ENCODE assay signal across 41 mouse cellular contexts in the genomic region with DNA sequence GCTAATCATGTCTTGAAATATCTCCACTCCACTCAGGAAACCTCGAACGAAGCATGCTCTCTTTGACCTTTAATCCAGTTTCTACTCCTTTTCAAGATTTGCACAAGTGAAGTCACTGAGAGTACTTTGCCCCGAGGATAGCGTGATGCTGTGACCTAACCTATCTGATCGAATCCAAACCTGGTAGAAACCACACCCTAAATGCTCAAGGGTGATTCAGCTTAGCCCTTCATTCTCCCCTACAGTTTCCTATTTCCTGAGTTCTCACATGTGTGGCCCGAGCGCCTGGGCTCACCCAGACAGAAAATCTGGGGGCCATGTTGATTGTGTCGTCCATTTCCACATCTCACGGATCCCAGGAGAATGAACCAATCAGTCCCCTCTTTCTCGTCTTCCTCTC. TPM values are rescaled to one million over a fixed set of nuclear protein-coding genes. Genes with fewer than 3 reads are reported as not detected.
DNase-seq lines count a peak whose midpoint lies in the region; ATAC-seq and TF ChIP-seq lines count a peak whose summit lies in the region.
"Had no signal": no experiment of that assay in that cellular context is flagged by ENCODE, and none has a peak within 500 bp of the region (broad histone marks: within the 10 kb centered on the region; RNA-seq: fewer than 3 reads in every experiment).

No protein-coding gene starts in this region.

- TF ChIP-seq POLR2A in small intestine, adult 2 months (IDR thresholded peaks at IDR 0.05; ENCODE audit: low read depth, low read length), result no peak

- peak overlapping the region; percentile 64; the same call in 1 of the 2 replicates for H3K27ac ChIP-seq in liver, postnatal 0 days (ENCODE audit: low read depth)
- no peak overlapping the region for H3K27ac ChIP-seq in intestine, embryonic 15.5 days
- H3K27ac ChIP-seq in small intestine, adult 2 months (ENCODE audit: insufficient read depth, low read depth, low read length), result peak overlapping the region; percentile 81; the same call in 1 of the 2 replicates
- no peak overlapping the region for H3K27ac ChIP-seq in hindbrain, postnatal 0 days
- H3K27ac ChIP-seq: embryonic facial prominence, embryonic 10.5 days; embryonic facial prominence, embryonic 15.5 days; forebrain, embryonic 13.5 days; heart, adult 2 months; hindbrain, embryonic 10.5 days; hindbrain, embryonic 15.5 days; limb, embryonic 13.5 days; liver, embryonic 14.5 days; midbrain, embryonic 10.5 days had no signal

- peak; percentile 62 for TF ChIP-seq EP300 in liver, postnatal 0 days (IDR thresholded peaks at IDR 0.05; ENCODE audit: low read depth)

- no peak for DNase-seq in liver, postnatal 0 days
- DNase-seq in liver, result no peak
- no peak for DNase-seq in right cerebral cortex, adult 2 months (ENCODE audit: low spot score in 2 of 2)
- DNase-seq in hindbrain, postnatal 0 days (ENCODE audit: low spot score), result no peak
- DNase-seq: adrenal gland, adult 8-10 months; cerebellum, adult 2 months; cerebellum, postnatal 14 days; gastrocnemius, postnatal 14 days; heart, adult 2 months; heart, postnatal 14 days; kidney, postnatal 25 days; lung, embryonic 14.5 days; lung, postnatal 14 days; retina, postnatal 1 day; thymus, postnatal 4 days had no signal

- H3K36me3 ChIP-seq in liver, postnatal 0 days (replicated peaks; ENCODE audit: insufficient read depth, low read length), result no peaks in the 10 kb centered on the region
- H3K36me3 ChIP-seq in intestine, embryonic 15.5 days, result no peaks in the 10 kb centered on the region
- H3K36me3 ChIP-seq in small intestine, adult 2 months (ENCODE audit: control insufficient read depth, insufficient read depth, low read length), result no peaks in the 10 kb centered on the region
- no peaks in the 10 kb centered on the region for H3K36me3 ChIP-seq in hindbrain, postnatal 0 days (ENCODE audit: insufficient read depth, low read length)
- H3K36me3 ChIP-seq: embryonic facial prominence, embryonic 10.5 days; embryonic facial prominence, embryonic 15.5 days; hindbrain, embryonic 10.5 days; hindbrain, embryonic 15.5 days; kidney, embryonic 15.5 days; limb, embryonic 13.5 days; midbrain, embryonic 10.5 days had no signal

- TF ChIP-seq CTCF in liver, postnatal 0 days (IDR thresholded peaks at IDR 0.05; ENCODE audit: low read depth), result no peak
- no peak for TF ChIP-seq CTCF in small intestine, adult 2 months (IDR thresholded peaks at IDR 0.05; ENCODE audit: extremely low read depth, insufficient read length, insufficient replicate concordance, low read depth, low read length)
- no peak for TF ChIP-seq CTCF in hindbrain, postnatal 0 days (IDR thresholded peaks at IDR 0.05; ENCODE audit: low read depth)

- H3K4me1 ChIP-seq in liver, postnatal 0 days (ENCODE audit: insufficient read depth), result peaks cover 15% of the 10 kb centered on the region
- H3K4me1 ChIP-seq in intestine, embryonic 15.5 days (replicated peaks), result 0 out of 2 replicates have a peak, but pooled peaks cover 4% of the 10 kb centered on the region
- H3K4me1 ChIP-seq in small intestine, adult 2 months (ENCODE audit: control insufficient read depth, insufficient read depth, insufficient read length, low read length), result peaks cover 17% of the 10 kb centered on the region; the same call in 1 of the 2 replicates
- H3K4me1 ChIP-seq in hindbrain, postnatal 0 days (ENCODE audit: insufficient read depth, low read length), result 0 out of 2 replicates have a peak, but pooled peaks cover 3% of the 10 kb centered on the region
- H3K4me1 ChIP-seq: embryonic facial prominence, embryonic 10.5 days; embryonic facial prominence, embryonic 15.5 days; hindbrain, embryonic 10.5 days had no signal

- 61% methylated on average over 10 of the region's 10 CpGs for WGBS in liver, postnatal 0 days (ENCODE audit: insufficient replicate concordance)
- 72% methylated on average over 10 of the region's 10 CpGs for WGBS in intestine, embryonic 15.5 days
- 49% methylated on average over 10 of the region's 10 CpGs for WGBS in small intestine, adult 2 months
- 89% methylated on average over 10 of the region's 10 CpGs for WGBS in hindbrain, postnatal 0 days

- no peaks in the 10 kb centered on the region for H3K27me3 ChIP-seq in liver, postnatal 0 days (ENCODE audit: insufficient read depth, low read length)
- H3K27me3 ChIP-seq in intestine, embryonic 15.5 days (replicated peaks), result no peaks in the 10 kb centered on the region
- H3K27me3 ChIP-seq in small intestine, adult 2 months (ENCODE audit: control insufficient read depth, insufficient read depth, low read length), result no peaks in the 10 kb centered on the region
- H3K27me3 ChIP-seq in hindbrain, postnatal 0 days (ENCODE audit: insufficient read depth, low read length), result no peaks in the 10 kb centered on the region
- H3K27me3 ChIP-seq: CH12.LX; embryonic facial prominence, embryonic 15.5 days; forebrain, embryonic 13.5 days; hindbrain, embryonic 15.5 days; kidney, embryonic 15.5 days had no signal

- H3K4me2 ChIP-seq in liver, postnatal 0 days (ENCODE audit: low read depth, low read length), result no peak overlapping the region
- H3K4me2 ChIP-seq in intestine, embryonic 15.5 days (replicated peaks), result no peak overlapping the region
- H3K4me2 ChIP-seq in hindbrain, postnatal 0 days (ENCODE audit: low read depth, low read length), result no peak overlapping the region
- H3K4me2 ChIP-seq: embryonic facial prominence, embryonic 15.5 days; forebrain, embryonic 13.5 days; hindbrain, embryonic 15.5 days; kidney, embryonic 15.5 days; limb, embryonic 13.5 days; lung, embryonic 14.5 days had no signal

- no peak overlapping the region for H3K9ac ChIP-seq in liver, postnatal 0 days (replicated peaks)
- no peak overlapping the region for H3K9ac ChIP-seq in intestine, embryonic 15.5 days
- H3K9ac ChIP-seq in hindbrain, postnatal 0 days (replicated peaks; ENCODE audit: low read length), result no peak overlapping the region
- H3K9ac ChIP-seq: embryonic facial prominence, embryonic 15.5 days; forebrain, embryonic 13.5 days; hindbrain, embryonic 15.5 days; kidney, embryonic 15.5 days; limb, embryonic 13.5 days; liver, embryonic 14.5 days; lung, embryonic 14.5 days had no signal

- no peaks in the 10 kb centered on the region for H3K9me3 ChIP-seq in liver, postnatal 0 days (ENCODE audit: low read length)
- no peaks in the 10 kb centered on the region for H3K9me3 ChIP-seq in intestine, embryonic 15.5 days
- no peaks in the 10 kb centered on the region for H3K9me3 ChIP-seq in hindbrain, postnatal 0 days (ENCODE audit: low read length)
- H3K9me3 ChIP-seq: embryonic facial prominence, embryonic 10.5 days; embryonic facial prominence, embryonic 15.5 days; forebrain, embryonic 13.5 days; hindbrain, embryonic 10.5 days; hindbrain, embryonic 15.5 days; kidney, embryonic 15.5 days; limb, embryonic 13.5 days; midbrain, embryonic 10.5 days had no signal

- peak; percentile 82 for ATAC-seq in liver, postnatal 0 days
- peak; percentile 54 for ATAC-seq in intestine, embryonic 15.5 days
- no peak for ATAC-seq in hindbrain, postnatal 0 days
- ATAC-seq: forebrain, embryonic 13.5 days had no signal

- H3K4me3 ChIP-seq in liver, postnatal 0 days (ENCODE audit: low read depth, low read length), result no peak overlapping the region
- H3K4me3 ChIP-seq in intestine, embryonic 15.5 days (replicated peaks), result no peak overlapping the region
- no peak overlapping the region for H3K4me3 ChIP-seq in small intestine, adult 2 months (ENCODE audit: low read depth, low read length)
- no peak overlapping the region for H3K4me3 ChIP-seq in hindbrain, postnatal 0 days (ENCODE audit: low read length)
- H3K4me3 ChIP-seq: embryonic facial prominence, embryonic 10.5 days; embryonic facial prominence, embryonic 15.5 days; forebrain, embryonic 13.5 days; heart, adult 2 months; hindbrain, embryonic 10.5 days; hindbrain, embryonic 15.5 days; kidney, embryonic 15.5 days; limb, embryonic 13.5 days; midbrain, embryonic 10.5 days had no signal

RNA-seq across cellular contexts. Expression of a gene that starts 20.5 kb away (rescaled TPM):
- polyA plus RNA-seq in liver, postnatal 0 days (2015; fragmentation: Nextera tagmentation; extraction: Ambion mirVana), result 6.2 and 6.7 TPM in 2 replicates
- 0.21 and 0.30 TPM in 2 replicates for polyA plus RNA-seq in intestine, embryonic 15.5 days (2015; fragmentation: Nextera tagmentation; extraction: Ambion mirVana)
- 0.08 and 1.0 TPM in 2 replicates for polyA plus RNA-seq in small intestine, adult 2 months (2012; rRNA removed)
- 0.22 and 0.37 TPM in 2 replicates for total RNA-seq in hindbrain, postnatal 0 days (2014; rRNA removed)
- 0.70 and 1.2 TPM in 2 replicates for polyA plus RNA-seq in hindbrain, postnatal 0 days (2015; fragmentation: Nextera tagmentation; extraction: Ambion mirVana)
- total RNA-seq: CH12.LX; left cerebral cortex, adult 18-20 months had no signal
- polyA plus RNA-seq: cerebellum, adult 2 months; embryonic facial prominence, embryonic 10.5 days; forebrain, embryonic 13.5 days; heart, embryonic 14.5 days; intestine, embryonic 14.5 days; spleen, adult 2 months had no signal

RNA-seq across cellular contexts. Expression of a gene that starts 22.7 kb away (rescaled TPM):
- polyA plus RNA-seq in liver, postnatal 0 days (2015; fragmentation: Nextera tagmentation; extraction: Ambion mirVana), result 434 and 496 TPM in 2 replicates
- 396 and 436 TPM in 2 replicates for polyA plus RNA-seq in intestine, embryonic 15.5 days (2015; fragmentation: Nextera tagmentation; extraction: Ambion mirVana)
- 137 and 221 TPM in 2 replicates for polyA plus RNA-seq in small intestine, adult 2 months (2012; rRNA removed)
- 0.97 and 1.3 TPM in 2 replicates for total RNA-seq in hindbrain, postnatal 0 days (2014; rRNA removed)
- 3.8 and 4.5 TPM in 2 replicates for polyA plus RNA-seq in hindbrain, postnatal 0 days (2015; fragmentation: Nextera tagmentation; extraction: Ambion mirVana)
- total RNA-seq: CH12.LX had no signal
- polyA plus RNA-seq: embryonic facial prominence, embryonic 10.5 days had no signal

RNA-seq across cellular contexts. Expression of a gene that starts 44.4 kb away (rescaled TPM):
- not detected in 2 replicates for polyA plus RNA-seq in liver, postnatal 0 days (2015; fragmentation: Nextera tagmentation; extraction: Ambion mirVana)
- 0.20 TPM in 1 of 2 replicates, not detected in the other for polyA plus RNA-seq in intestine, embryonic 15.5 days (2015; fragmentation: Nextera tagmentation; extraction: Ambion mirVana)
- polyA plus RNA-seq in small intestine, adult 2 months (2012; rRNA removed), result not detected in 2 replicates
- not detected in 2 replicates for total RNA-seq in hindbrain, postnatal 0 days (2014; rRNA removed)
- polyA plus RNA-seq in hindbrain, postnatal 0 days (2015; fragmentation: Nextera tagmentation; extraction: Ambion mirVana), result 0.09 TPM in 1 of 2 replicates, not detected in the other
- total RNA-seq: adrenal gland, adult 8-10 months; adrenal gland, postnatal 4 days; CH12.LX; ES-E14; gastrocnemius, postnatal 14 days; heart, adult 2 months; heart, postnatal 14 days; layer of hippocampus, adult 18-20 months; layer of hippocampus, postnatal 10 days; left cerebral cortex, adult 18-20 months; left cerebral cortex, postnatal 36 days; midbrain, postnatal 0 days had no signal
- polyA plus RNA-seq: C2C12; cerebellum, adult 2 months; cortical plate, adult 2 months; embryonic facial prominence, embryonic 10.5 days; forebrain, embryonic 13.5 days; heart, embryonic 14.5 days; hindbrain, embryonic 10.5 days; intestine, embryonic 14.5 days; liver, embryonic 14.5 days; midbrain, embryonic 10.5 days; midbrain, postnatal 0 days; neural tube, embryonic 14.5 days; spleen, adult 2 months; thymus, postnatal 0 days had no signal

Comparison
In these comparisons a context has a peak if more than half of its experiments do, and no peak if none do; other contexts are left out.
1. H3K27ac ChIP-seq: peak in liver, postnatal 0 days (single experiment) and small intestine, adult 2 months (single experiment); none in intestine, embryonic 15.5 days (single experiment) and hindbrain, postnatal 0 days (single experiment).
2. RNA of a gene that starts 22.7 kb away (polyA plus RNA-seq): 434 to 496 TPM in liver, postnatal 0 days, 396 to 436 TPM in intestine, embryonic 15.5 days and 137 to 221 TPM in small intestine, adult 2 months; 3.8 to 4.5 TPM in hindbrain, postnatal 0 days; every median in the first group is over 10 times any median in the second.